Mouse (Mus musculus) heart, embryonic 15.5 days (tissue): ENCODE measurements at regions not wholly inside any gene's neighbourhood (a gene's known extent, or its start where the extent isn't known, plus 50 kb on each side); places are given as distances from the start of the nearest gene placed in this dataset.

Source experiments
- ATAC-seq: fragments of 200-750 bp; cut with Nextera tagmentation; replicated peaks from 2 replicates; pipeline ENCODE4 v1.8.0; 2017; ENCODE audit warnings: low read depth, moderate TSS enrichment; ENCODE audit not compliant: insufficient number of reproducible peaks, insufficient read depth, low FRiP score
- H3K27ac ChIP-seq: fragments of 300-500 bp; sonication (generic); 2 replicates; pipeline ENCODE4 v1.5.1; 2015; ENCODE audit warnings: mild to moderate bottlenecking, inconsistent platforms
- H3K27me3 ChIP-seq: fragments of 300-500 bp; sonication (generic); 2 replicates; pipeline ENCODE4 v1.6.1; 2015; ENCODE audit warnings: inconsistent platforms
- H3K36me3 ChIP-seq: fragments of 300-500 bp; sonication (generic); 2 replicates; pipeline ENCODE4 v1.6.1; 2015; ENCODE audit warnings: mild to moderate bottlenecking, inconsistent platforms
- H3K4me1 ChIP-seq: fragments of 300-500 bp; sonication (generic); replicated peaks from 2 replicates; pipeline ENCODE4 v1.6.1; 2015; ENCODE audit warnings: inconsistent platforms
- H3K4me2 ChIP-seq: fragments of 300-500 bp; sonication (generic); 2 replicates; pipeline ENCODE4 v1.6.1; 2015; ENCODE audit warnings: inconsistent platforms, mild to moderate bottlenecking, moderate library complexity
- H3K4me3 ChIP-seq: fragments of 300-500 bp; sonication (generic); 2 replicates; pipeline ENCODE4 v1.5.1; 2015; ENCODE audit warnings: mild to moderate bottlenecking, inconsistent platforms
- H3K9ac ChIP-seq: fragments of 300-500 bp; sonication (generic); 2 replicates; pipeline ENCODE4 v1.6.1; 2015; ENCODE audit warnings: mild to moderate bottlenecking, inconsistent platforms
- H3K9me3 ChIP-seq: fragments of 300-500 bp; sonication (generic); replicated peaks from 2 replicates; pipeline ENCODE4 v1.6.1; 2016; ENCODE audit warnings: inconsistent platforms
- WGBS: fragments of 180-500 bp; shearing (Covaris S2); methylation state at CpG from one replicate; pipeline ENCODE4 v1.1.7; 2015; ENCODE audit warnings: mixed read lengths; 5-methylcytosine and 5-hydroxymethylcytosine counted together

DNA sequence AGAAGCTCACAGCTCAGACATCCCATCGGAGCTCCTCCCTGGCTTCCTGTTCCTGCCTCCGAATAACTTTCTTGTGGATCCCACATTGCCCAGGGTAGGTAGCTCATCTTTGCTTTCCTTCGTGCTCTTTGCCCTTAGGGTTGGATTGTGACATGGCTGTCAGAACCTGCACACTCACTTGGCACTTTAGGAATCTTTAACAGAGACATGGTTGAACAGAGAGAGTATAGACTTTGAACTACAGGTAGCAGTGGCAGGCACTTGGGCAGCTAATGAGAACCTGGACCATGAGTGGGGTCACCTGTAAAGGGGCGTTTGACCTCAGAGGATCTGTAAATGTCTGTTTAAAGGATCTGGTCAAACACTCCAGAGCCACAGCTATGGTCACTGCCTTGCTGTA lies 62.4 kb upstream of the Sall1 start:
- H3K27me3 ChIP-seq = no peaks in the 10 kb centered on the region
- WGBS = 77% methylated on average over 4 of the region's 4 CpGs
- no peak overlapping the region for H3K9ac ChIP-seq
- H3K4me1 ChIP-seq = no peaks in the 10 kb centered on the region
- no peak for ATAC-seq
- no peaks in the 10 kb centered on the region for H3K36me3 ChIP-seq
- H3K27ac ChIP-seq = no peak overlapping the region
- H3K4me3 ChIP-seq = no peak overlapping the region
- H3K9me3 ChIP-seq = no peaks in the 10 kb centered on the region
- no peak overlapping the region for H3K4me2 ChIP-seq

DNA sequence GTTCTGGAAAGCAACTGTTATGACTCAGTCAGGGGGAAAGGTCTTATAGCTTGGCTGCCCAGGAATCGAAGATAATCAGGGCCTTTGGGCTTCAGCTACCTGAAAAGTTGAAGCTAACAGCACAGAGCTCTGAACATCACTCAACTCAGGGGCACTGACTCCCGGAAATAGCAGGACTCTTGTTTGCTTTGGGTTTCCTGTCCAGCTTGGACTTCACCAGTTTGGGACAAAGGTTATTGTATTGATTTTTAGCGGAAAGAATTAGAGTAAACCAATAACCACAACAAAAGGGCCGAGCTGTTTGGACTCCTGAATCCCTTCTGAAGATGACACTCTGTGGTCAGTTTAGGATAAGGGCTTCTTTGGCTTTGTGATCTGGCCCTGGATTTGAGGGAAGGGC lies 53.4 kb upstream of the Sall1 start:
- H3K4me3 ChIP-seq = no peak overlapping the region
- H3K27me3 ChIP-seq = no peaks in the 10 kb centered on the region
- no peak overlapping the region for H3K9ac ChIP-seq
- no peak overlapping the region for H3K27ac ChIP-seq
- 67% methylated on average over 4 of the region's 4 CpGs for WGBS
- no peaks in the 10 kb centered on the region for H3K9me3 ChIP-seq
- H3K4me1 ChIP-seq = no peaks in the 10 kb centered on the region
- H3K36me3 ChIP-seq = no peaks in the 10 kb centered on the region
- no peak overlapping the region for H3K4me2 ChIP-seq
- ATAC-seq = no peak
